In genomic region chr3:65585823-65586482, GRCm38 (mm10) we compare ENCODE assay signal across 7 mouse cellular contexts. TPM values are rescaled to one million over a fixed set of nuclear protein-coding genes. Genes with fewer than 3 reads are reported as not detected.
DNase-seq lines count a peak whose midpoint lies in the region; ATAC-seq and TF ChIP-seq lines count a peak whose summit lies in the region.

No protein-coding gene starts in this region.

- 0 out of 2 replicates have a peak, but pooled peaks cover 2% of the 10 kb centered on the region for H3K4me1 ChIP-seq in lung, adult 2 months (ENCODE audit: control insufficient read depth, insufficient read depth, low read length)
- peaks cover 40% of the 10 kb centered on the region for H3K4me1 ChIP-seq in forebrain, embryonic 10.5 days
- peaks cover 35% of the 10 kb centered on the region for H3K4me1 ChIP-seq in limb, embryonic 10.5 days
- no peaks in the 10 kb centered on the region for H3K4me1 ChIP-seq in neural tube, embryonic 14.5 days (ENCODE audit: control insufficient read depth, insufficient read depth, low read length)

- peak overlapping the region; percentile 51 for H3K4me2 ChIP-seq in neural tube, embryonic 14.5 days (ENCODE audit: low read depth, low read length)

- DNase-seq in lung, adult 2 months: no peak
- DNase-seq in lung, postnatal 4 days: no peak
- DNase-seq in forebrain, embryonic 10.5 days (ENCODE audit: extremely low spot score, low spot score): no peak
- DNase-seq in limb, embryonic 10.5 days (ENCODE audit: low spot score): no peak
- no peak for DNase-seq in cerebellum, postnatal 4 days (ENCODE audit: low spot score in 2 of 2)
- no peak for DNase-seq in urinary bladder, postnatal 14 days (ENCODE audit: low spot score)

- no peaks in the 10 kb centered on the region for H3K9me3 ChIP-seq in forebrain, embryonic 10.5 days
- H3K9me3 ChIP-seq in limb, embryonic 10.5 days (replicated peaks): no peaks in the 10 kb centered on the region
- no peaks in the 10 kb centered on the region for H3K9me3 ChIP-seq in neural tube, embryonic 14.5 days (ENCODE audit: control insufficient read depth, low read length)

- no peaks in the 10 kb centered on the region for H3K36me3 ChIP-seq in forebrain, embryonic 10.5 days (replicated peaks)
- no peaks in the 10 kb centered on the region for H3K36me3 ChIP-seq in limb, embryonic 10.5 days
- no peaks in the 10 kb centered on the region for H3K36me3 ChIP-seq in neural tube, embryonic 14.5 days (ENCODE audit: control insufficient read depth, insufficient read depth, low read length)

- ATAC-seq in neural tube, embryonic 14.5 days (ENCODE audit: low read depth): peak; percentile 45; the same call in 1 of the 2 replicates

- no peak overlapping the region for H3K9ac ChIP-seq in neural tube, embryonic 14.5 days (replicated peaks; ENCODE audit: low read depth, low read length)

- H3K4me3 ChIP-seq in lung, adult 2 months (replicated peaks; ENCODE audit: extremely low read depth, low read depth, low read length): peak overlapping the region; percentile 26
- H3K4me3 ChIP-seq in forebrain, embryonic 10.5 days: peak overlapping the region; percentile 44
- H3K4me3 ChIP-seq in limb, embryonic 10.5 days: peak overlapping the region; percentile 39
- H3K4me3 ChIP-seq in neural tube, embryonic 14.5 days (ENCODE audit: low read depth, low read length): peak overlapping the region; percentile 25

- no peak for TF ChIP-seq CTCF in lung, adult 2 months (IDR thresholded peaks at IDR 0.05; ENCODE audit: insufficient read depth, low read length)

- peak overlapping the region; percentile 79 for H3K27ac ChIP-seq in forebrain, embryonic 10.5 days
- H3K27ac ChIP-seq in limb, embryonic 10.5 days: peak overlapping the region; percentile 75
- no peak overlapping the region for H3K27ac ChIP-seq in neural tube, embryonic 14.5 days (ENCODE audit: low read depth, low read length)

- peaks cover 43% of the 10 kb centered on the region for H3K27me3 ChIP-seq in forebrain, embryonic 10.5 days (ENCODE audit: poor library complexity, severe bottlenecking)
- H3K27me3 ChIP-seq in limb, embryonic 10.5 days (ENCODE audit: low read depth, poor library complexity, severe bottlenecking): no peaks in the 10 kb centered on the region
- H3K27me3 ChIP-seq in neural tube, embryonic 14.5 days (ENCODE audit: control insufficient read depth, insufficient read depth, low read length): no peaks in the 10 kb centered on the region

- WGBS in lung, adult 2 months: 25% methylated on average over 16 of the region's 16 CpGs
- WGBS in forebrain, embryonic 10.5 days: 27% methylated on average over 16 of the region's 16 CpGs
- 38% methylated on average over 16 of the region's 16 CpGs for WGBS in limb, embryonic 10.5 days
- WGBS in neural tube, embryonic 14.5 days: 36% methylated on average over 16 of the region's 16 CpGs

- no peak for TF ChIP-seq POLR2A in lung, adult 2 months (IDR thresholded peaks at IDR 0.05; ENCODE audit: borderline replicate concordance, extremely low read depth, low read depth, low read length)

RNA-seq across cellular contexts. Expression of gene Tiparp, which starts 57.7 kb away (rescaled TPM):
- 4.7 and 5.7 TPM in 2 replicates for polyA plus RNA-seq in lung, adult 2 months (2012; rRNA removed)
- 30.3 and 35.9 TPM in 2 replicates for polyA plus RNA-seq in forebrain, embryonic 10.5 days (2016; fragmentation: Nextera tagmentation; extraction: Ambion mirVana)
- 37.5 and 45.9 TPM in 2 replicates for polyA plus RNA-seq in limb, embryonic 10.5 days (2016; fragmentation: Nextera tagmentation; extraction: Ambion mirVana)
- polyA plus RNA-seq in neural tube, embryonic 14.5 days (2014; fragmentation: Nextera tagmentation; extraction: Ambion mirVana): 30.7 and 36.2 TPM in 2 replicates
